Mouse (Mus musculus): ENCODE measurements around the gene Eif2d. TPM values are rescaled to one million over a fixed set of nuclear protein-coding genes. Genes with fewer than 3 reads are reported as not detected.

Eif2d gene
- 15.8 and 19.0 TPM in 2 replicates for polyA plus RNA-seq (2012; rRNA removed)
- 29.2 and 30.1 TPM in 2 replicates for polyA plus RNA-seq (2014; fragmentation: Nextera tagmentation; extraction: Ambion mirVana)

DNA sequence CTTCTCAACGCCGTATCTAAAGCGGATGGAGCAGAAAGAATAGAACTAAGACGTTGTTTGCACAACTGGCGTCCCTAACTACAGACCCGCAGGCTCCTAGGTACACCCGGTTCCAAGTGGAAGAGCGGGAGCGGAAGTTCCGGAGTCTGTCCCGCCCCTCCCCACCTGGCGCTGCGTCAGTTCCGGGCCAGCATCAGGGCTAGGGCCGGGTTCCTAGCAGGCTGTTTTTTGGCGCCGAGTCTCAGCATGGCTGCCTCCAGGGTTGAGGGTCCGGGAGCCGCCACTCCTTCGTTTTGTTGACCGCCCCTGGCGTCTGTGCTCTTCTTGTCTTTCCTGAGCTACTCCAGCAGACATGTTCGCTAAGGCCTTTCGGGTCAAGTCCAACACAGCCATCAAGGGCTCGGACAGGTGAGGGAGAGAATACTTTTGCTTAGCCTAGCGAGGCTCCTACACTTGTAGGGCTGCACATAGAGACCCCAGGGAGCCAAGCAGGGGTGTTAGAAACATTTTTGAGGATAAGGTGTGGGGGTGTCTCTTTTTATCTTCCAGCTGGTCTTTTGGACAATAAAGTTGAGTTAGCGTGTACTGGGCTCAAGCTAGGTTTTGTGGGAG lies at the start of gene Eif2d:
Gene Eif2d (plus strand): TSS at position 164 of the 612 bp plus-strand sequence.
- H3K4me2 ChIP-seq (ENCODE audit: low read depth): peak within 1 kb of the TSS; percentile 98
- DNase-seq (ENCODE audit: low read depth in 3 of 3, low spot score in 3 of 3) (peak; percentile 74 to 76 (median 74)), ATAC-seq (ENCODE audit: insufficient read depth) (peak; percentile 98)
- peak within 1 kb of the TSS; percentile 75 to 81 for H3K4me3 ChIP-seq (ENCODE audit: insufficient read depth in 1 of 2, low read depth in 2 of 2, low read length in 2 of 2)
- H3K9me3 ChIP-seq (ENCODE audit: control insufficient read depth, low read length): no peaks in the 10 kb centered on the region
- H3K36me3 ChIP-seq (replicated peaks; ENCODE audit: control insufficient read depth, insufficient read depth, low read depth): peaks cover 5% of the 10 kb centered on the region; the same call in 1 of the 2 replicates
- TF ChIP-seq EP300 (IDR thresholded peaks at IDR 0.05; ENCODE audit: low read depth): no peak
- TF ChIP-seq CTCF (IDR thresholded peaks at IDR 0.05; ENCODE audit: low read depth): no peak
- peaks cover 7 to 8% of the 10 kb centered on the region in 2 experiments; a peak in 3 of 4 replicates for H3K4me1 ChIP-seq (replicated peaks; ENCODE audit: control insufficient read depth in 2 of 2, insufficient read depth in 2 of 2, low read length in 1 of 2)
- H3K9ac ChIP-seq (replicated peaks): peak within 1 kb of the TSS; percentile 93
- WGBS (ENCODE audit: insufficient replicate concordance): 2% methylated on average over 27 of the region's 27 CpGs
- peak within 1 kb of the TSS; percentile 61 for H3K27ac ChIP-seq
- H3K27me3 ChIP-seq (ENCODE audit: control insufficient read depth, insufficient read depth, low read length): no peaks in the 10 kb centered on the region

DNA sequence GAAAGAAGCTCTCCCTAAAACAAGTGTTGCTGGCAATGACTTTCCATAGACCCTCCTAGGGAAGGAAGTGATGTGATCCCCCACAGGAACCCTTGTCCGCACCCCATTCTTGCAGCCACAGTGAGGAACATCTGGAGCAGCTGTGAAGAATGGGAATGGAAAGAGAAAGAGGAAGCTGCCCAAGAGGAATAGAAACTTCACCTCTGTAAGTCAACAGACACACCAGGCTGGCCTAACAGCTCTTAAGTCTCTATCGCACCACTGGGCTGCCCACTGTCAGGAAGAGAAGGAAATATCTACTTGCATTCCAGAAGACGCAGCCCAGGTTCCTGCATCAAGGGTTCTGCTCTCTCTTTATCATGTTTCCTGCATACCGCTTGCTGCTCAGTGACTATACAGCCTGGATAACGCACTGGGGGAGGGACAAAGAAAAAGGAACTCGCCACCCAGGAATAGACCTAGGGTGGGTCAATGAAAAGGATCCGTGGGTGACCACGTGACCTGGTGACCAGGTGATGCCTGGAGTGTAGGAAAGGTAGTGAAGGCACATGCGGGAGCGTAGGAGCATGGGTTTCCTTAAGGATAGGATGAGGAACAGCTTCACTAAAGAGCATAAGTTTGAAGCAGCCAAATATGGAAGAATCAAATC lies 49.1 kb upstream of the Eif2d start:
- H3K9ac ChIP-seq (replicated peaks): no peak overlapping the region
- H3K4me3 ChIP-seq (ENCODE audit: insufficient read depth in 1 of 2, low read depth in 2 of 2, low read length in 2 of 2): no peak overlapping the region
- DNase-seq (ENCODE audit: low read depth in 3 of 3, low spot score in 3 of 3) (no peak), ATAC-seq (ENCODE audit: insufficient read depth) (peak; percentile 24; the same call in 1 of the 2 replicates)
- peaks cover 0 to 15% of the 10 kb centered on the region in 2 experiments; a peak in 2 of 4 replicates for H3K4me1 ChIP-seq (replicated peaks; ENCODE audit: control insufficient read depth in 2 of 2, insufficient read depth in 2 of 2, low read length in 1 of 2)
- TF ChIP-seq CTCF (IDR thresholded peaks at IDR 0.05; ENCODE audit: low read depth) (no peak), EP300 (IDR thresholded peaks at IDR 0.05; ENCODE audit: low read depth) (no peak)
- 22% methylated on average over 10 of the region's 10 CpGs for WGBS (ENCODE audit: insufficient replicate concordance)
- no peak overlapping the region for H3K4me2 ChIP-seq (ENCODE audit: low read depth)
- H3K36me3 ChIP-seq (replicated peaks; ENCODE audit: control insufficient read depth, insufficient read depth, low read depth): no peaks in the 10 kb centered on the region
- H3K27ac ChIP-seq: no peak overlapping the region
- H3K9me3 ChIP-seq (ENCODE audit: control insufficient read depth, low read length): no peaks in the 10 kb centered on the region
- H3K27me3 ChIP-seq (ENCODE audit: control insufficient read depth, insufficient read depth, low read length): no peaks in the 10 kb centered on the region

DNA sequence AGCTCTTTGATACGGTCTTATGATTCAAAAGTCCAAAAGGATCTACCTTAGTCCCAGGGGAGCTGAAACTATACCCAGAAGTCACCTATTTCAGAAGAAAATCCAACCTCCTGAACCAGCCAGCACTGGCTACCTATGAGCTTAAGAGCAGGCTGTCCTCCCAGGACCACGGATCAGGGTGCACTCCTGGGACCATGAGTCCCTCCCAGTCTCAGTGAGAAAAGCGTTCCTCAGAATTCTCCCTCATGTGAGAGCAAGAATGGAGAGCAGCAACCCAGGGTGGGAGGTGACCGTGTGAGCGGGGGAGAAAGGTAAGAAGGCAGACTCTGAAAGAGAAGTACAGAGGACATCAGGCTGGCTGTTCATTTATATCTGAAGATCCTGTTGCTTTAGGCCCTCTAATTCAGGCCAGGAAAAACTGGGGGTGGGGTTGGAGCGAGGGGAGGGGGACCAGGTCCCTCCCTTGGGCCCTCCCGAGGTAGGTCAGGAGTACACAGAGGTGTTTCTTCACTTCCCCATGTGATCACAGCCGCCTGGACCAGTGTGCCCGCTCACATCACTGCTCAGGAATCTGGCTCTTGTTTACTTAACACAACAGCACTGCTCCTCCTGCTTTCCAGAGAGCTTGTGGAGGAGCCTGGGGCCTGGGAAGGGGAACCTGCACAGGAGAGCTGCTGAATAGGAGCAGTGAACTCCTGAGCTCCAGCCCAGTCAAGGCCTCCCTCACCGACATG lies 45.2 kb upstream of the Eif2d start:
- Histone ChIP-seq H3K27me3 (ENCODE audit: control insufficient read depth, insufficient read depth, low read length) (no peaks in the 10 kb centered on the region), H3K4me3 (ENCODE audit: insufficient read depth in 1 of 2, low read depth in 2 of 2, low read length in 2 of 2) (no peak overlapping the region), H3K27ac (no peak overlapping the region), H3K4me2 (ENCODE audit: low read depth) (no peak overlapping the region), H3K9me3 (ENCODE audit: control insufficient read depth, low read length) (no peaks in the 10 kb centered on the region), H3K9ac (replicated peaks) (no peak overlapping the region), H3K36me3 (replicated peaks; ENCODE audit: control insufficient read depth, insufficient read depth, low read depth) (no peaks in the 10 kb centered on the region), H3K4me1 (replicated peaks; ENCODE audit: control insufficient read depth in 2 of 2, insufficient read depth in 2 of 2, low read length in 1 of 2) (peaks cover 0 to 24% of the 10 kb centered on the region in 2 experiments; a peak in 2 of 4 replicates)
- DNase-seq (ENCODE audit: low read depth in 3 of 3, low spot score in 3 of 3) (no peak), ATAC-seq (ENCODE audit: insufficient read depth) (peak; percentile 40; the same call in 1 of the 2 replicates)
- no peak for TF ChIP-seq CTCF (IDR thresholded peaks at IDR 0.05; ENCODE audit: low read depth)
- no peak for TF ChIP-seq EP300 (IDR thresholded peaks at IDR 0.05; ENCODE audit: low read depth)
- 59% methylated on average over 10 of the region's 10 CpGs for WGBS (ENCODE audit: insufficient replicate concordance)

DNA sequence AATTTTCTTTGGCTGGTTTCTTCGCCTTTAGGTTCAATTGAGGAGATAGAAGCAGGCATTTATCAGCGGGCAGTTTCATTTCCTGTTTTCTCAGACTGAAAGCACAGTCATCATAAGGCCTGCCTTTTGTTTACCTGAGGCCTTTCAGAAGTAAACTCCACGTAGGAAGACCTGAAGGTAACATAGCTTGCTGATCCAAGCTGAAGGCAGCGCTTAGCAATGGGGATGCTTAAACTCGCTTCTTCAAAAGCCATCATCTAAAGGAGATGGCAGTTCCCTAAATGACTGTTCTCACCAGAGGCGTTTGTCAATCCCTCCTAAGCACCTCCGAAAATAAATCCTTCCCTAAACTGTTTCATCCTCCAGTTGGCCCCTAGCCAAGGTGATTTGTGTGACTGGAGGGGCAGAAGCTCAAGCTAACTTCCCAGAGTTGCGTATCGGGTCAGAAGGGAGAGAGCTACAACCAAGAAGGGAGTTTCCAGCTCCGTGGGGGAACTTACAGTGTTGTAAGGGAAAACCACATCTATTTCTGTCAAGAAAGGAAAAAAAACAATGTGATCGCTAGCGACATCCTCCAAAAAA lies 42.4 kb upstream of the Eif2d start:
- H3K9ac ChIP-seq (replicated peaks): no peak overlapping the region
- DNase-seq (ENCODE audit: low read depth in 3 of 3, low spot score in 3 of 3) (no peak), ATAC-seq (ENCODE audit: insufficient read depth) (no peak)
- TF ChIP-seq EP300 (IDR thresholded peaks at IDR 0.05; ENCODE audit: low read depth) (no peak), CTCF (IDR thresholded peaks at IDR 0.05; ENCODE audit: low read depth) (no peak)
- H3K36me3 ChIP-seq (replicated peaks; ENCODE audit: control insufficient read depth, insufficient read depth, low read depth): no peaks in the 10 kb centered on the region
- WGBS (ENCODE audit: insufficient replicate concordance): 29% methylated on average over 12 of the region's 12 CpGs
- no peaks in the 10 kb centered on the region for H3K9me3 ChIP-seq (ENCODE audit: control insufficient read depth, low read length)
- H3K4me2 ChIP-seq (ENCODE audit: low read depth): no peak overlapping the region
- H3K4me3 ChIP-seq (ENCODE audit: insufficient read depth in 1 of 2, low read depth in 2 of 2, low read length in 2 of 2): no peak overlapping the region
- peaks cover 0 to 14% of the 10 kb centered on the region in 2 experiments; a peak in 2 of 4 replicates for H3K4me1 ChIP-seq (replicated peaks; ENCODE audit: control insufficient read depth in 2 of 2, insufficient read depth in 2 of 2, low read length in 1 of 2)
- H3K27me3 ChIP-seq (ENCODE audit: control insufficient read depth, insufficient read depth, low read length): no peaks in the 10 kb centered on the region; the same call in 1 of the 2 replicates
- H3K27ac ChIP-seq: no peak overlapping the region

Measured in liver, embryonic 14.5 days (tissue).